Mouse (Mus musculus) liver, adult 2 months (tissue): ENCODE measurements around the gene Pfn3.

Source experiments
- CTCF ChIP-seq: fragments of 200-500 bp; IDR thresholded peaks from 2 replicates; pipeline ENCODE4 v1.5.1; 2011; ENCODE audit warnings: low read depth, low read length, control low read depth
- POLR2A ChIP-seq: fragments of 200-500 bp; IDR thresholded peaks from 2 replicates; pipeline ENCODE4 v1.6.1; 2011; ENCODE audit warnings: low read length, control low read depth; ENCODE audit not compliant: insufficient read depth; ENCODE audit errors: extremely low read depth

DNA sequence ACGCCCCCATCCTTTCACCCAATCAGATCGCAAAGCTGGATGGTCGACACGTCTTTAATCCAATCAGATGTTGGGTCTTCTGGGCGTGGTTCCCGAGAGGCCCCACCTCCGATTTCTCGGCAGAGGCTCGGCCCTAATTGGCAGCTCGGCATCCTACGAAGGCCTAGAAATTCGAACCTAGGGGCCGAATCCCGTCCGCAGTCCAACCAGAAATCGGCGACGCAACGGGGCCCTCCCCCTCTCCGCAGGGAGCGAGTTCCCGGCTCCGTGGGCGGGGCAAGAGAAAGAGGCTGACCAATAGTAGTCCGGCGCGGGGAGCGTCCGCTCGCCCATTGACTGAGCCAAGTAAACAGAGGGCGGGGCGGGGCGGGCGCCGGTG, 29.9 kb upstream of the Pfn3 start, which contains the start of gene Grk6:
- no peak for TF ChIP-seq CTCF
- TF ChIP-seq POLR2A, result no peak
